Mouse (Mus musculus) testis, adult 2 months (tissue): Measurements from ENCODE around the gene Usp48. TPM values are rescaled to one million over a fixed set of nuclear protein-coding genes. Genes with fewer than 3 reads are reported as not detected.

Source experiments
- H3K27ac ChIP-seq: fragments of 200-500 bp; 2 replicates; pipeline ENCODE4 v1.5.1; 2012; ENCODE audit warnings: low read depth, low read length; ENCODE audit not compliant: control insufficient read depth, insufficient read depth
- H3K27me3 ChIP-seq: fragments of 200-500 bp; 2 replicates; pipeline ENCODE4 v1.6.1; 2012; ENCODE audit warnings: mild to moderate bottlenecking, low read length, moderate library complexity; ENCODE audit not compliant: control insufficient read depth, insufficient read depth
- H3K36me3 ChIP-seq: fragments of 200-500 bp; 2 replicates; pipeline ENCODE4 v1.6.1; 2012; ENCODE audit warnings: mild to moderate bottlenecking, low read length; ENCODE audit not compliant: control insufficient read depth, insufficient read depth
- H3K4me1 ChIP-seq: fragments of 200-500 bp; 2 replicates; pipeline ENCODE4 v1.6.1; 2012; ENCODE audit warnings: low read length; ENCODE audit not compliant: control insufficient read depth, insufficient read depth
- H3K4me3 ChIP-seq: fragments of 200-500 bp; 2 replicates; pipeline ENCODE4 v1.5.1; 2012; ENCODE audit warnings: low read depth, mild to moderate bottlenecking, low read length, moderate library complexity, mixed read lengths; ENCODE audit not compliant: control insufficient read depth
- CTCF ChIP-seq: fragments of 200-500 bp; IDR thresholded peaks from 2 replicates; pipeline ENCODE4 v1.5.1; 2012; ENCODE audit warnings: low read depth, mild to moderate bottlenecking, inconsistent platforms, low read length, moderate library complexity; ENCODE audit not compliant: control insufficient read depth, insufficient read depth, insufficient replicate concordance
- POLR2A ChIP-seq: fragments of 200-500 bp; IDR thresholded peaks from 2 replicates; pipeline ENCODE4 v1.6.1; 2012; ENCODE audit warnings: low read depth, mild to moderate bottlenecking, inconsistent platforms, low read length, moderate library complexity; ENCODE audit not compliant: control insufficient read depth
- polyA plus RNA-seq: library from polyadenylated mRNA; depleted of rRNA; stranded (reverse); fragments of >200 nt; gene quantifications from 2 replicates; pipeline ENCODE4 v1.2.3, GENCODE M21; 2012

The Usp48 gene
- polyA plus RNA-seq, 1 experiment = 39.6 TPM

- Histone ChIP-seq H3K27me3 (no peaks in the 10 kb centered on the region), H3K4me1 (no peaks in the 10 kb centered on the region), H3K27ac (no peak overlapping the region), H3K4me3 (no peak overlapping the region), H3K36me3 (no peaks in the 10 kb centered on the region)
- TF ChIP-seq CTCF (no peak), POLR2A (no peak)
Measured at GRCm38 (mm10) chr4:137671711-137672500, 78.4 kb downstream of the Usp48 start.

DNA sequence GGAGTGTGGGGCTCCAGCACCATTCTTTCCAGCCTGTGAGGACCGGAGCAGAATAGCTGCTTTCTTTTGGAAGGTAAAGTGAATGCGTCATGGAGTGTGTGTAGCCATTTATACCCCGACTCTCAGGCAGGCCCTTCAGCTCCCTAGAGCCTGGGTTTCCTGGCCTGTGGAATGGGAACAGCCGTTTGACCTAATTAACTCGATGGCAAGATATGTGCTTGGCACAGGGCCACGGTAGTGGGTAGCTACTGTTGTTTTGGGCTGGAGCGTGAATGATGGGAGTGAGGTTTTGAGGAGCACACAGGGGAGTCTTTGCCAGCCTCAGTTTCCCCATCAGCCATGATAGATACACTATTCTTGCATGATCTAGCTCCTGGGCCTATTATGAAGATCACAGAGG, 82.0 kb downstream of the Usp48 start:
- H3K36me3 ChIP-seq = no peaks in the 10 kb centered on the region
- no peak overlapping the region for H3K4me3 ChIP-seq
- no peak for TF ChIP-seq POLR2A
- TF ChIP-seq CTCF = no peak
- H3K27me3 ChIP-seq = no peaks in the 10 kb centered on the region
- no peak overlapping the region for H3K27ac ChIP-seq
- no peaks in the 10 kb centered on the region for H3K4me1 ChIP-seq

DNA sequence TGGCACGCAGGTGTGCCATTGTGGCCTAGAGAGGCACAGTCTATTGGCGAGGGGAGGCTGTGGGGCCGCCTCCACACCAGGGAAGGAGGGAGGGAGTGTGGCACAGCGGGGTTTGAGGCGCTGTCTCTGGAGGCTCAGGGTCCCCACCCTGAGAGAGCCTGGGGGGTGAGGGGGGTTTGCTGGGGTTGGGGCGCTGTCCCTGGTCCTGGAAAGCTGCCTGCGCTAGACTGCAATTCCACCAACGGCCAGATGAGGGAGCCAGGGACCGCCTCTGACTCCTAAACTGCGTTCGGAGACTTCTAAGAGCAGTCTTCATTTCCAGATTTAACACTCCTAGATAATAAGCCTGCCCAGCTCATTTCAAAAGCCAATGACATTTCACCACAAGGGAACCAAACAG, 82.5 kb downstream of the Usp48 start:
- no peak overlapping the region for H3K27ac ChIP-seq
- no peaks in the 10 kb centered on the region for H3K36me3 ChIP-seq
- H3K27me3 ChIP-seq = no peaks in the 10 kb centered on the region
- peaks cover 2% of the 10 kb centered on the region for H3K4me1 ChIP-seq
- H3K4me3 ChIP-seq = no peak overlapping the region
- TF ChIP-seq CTCF (peak; percentile 88; the same call in 1 of the 2 replicates), POLR2A (no peak)

- H3K36me3 ChIP-seq = no peaks in the 10 kb centered on the region
- H3K4me3 ChIP-seq = no peak overlapping the region
- H3K27me3 ChIP-seq = no peaks in the 10 kb centered on the region
- peaks cover 9% of the 10 kb centered on the region for H3K4me1 ChIP-seq
- TF ChIP-seq CTCF (no peak), POLR2A (no peak)
- H3K27ac ChIP-seq = no peak overlapping the region
Measured at GRCm38 (mm10) chr4:137676700-137677484, 83.3 kb downstream of the Usp48 start.

GRCm38 (mm10) chr4:137677906-137678305, 84.4 kb downstream of the Usp48 start:
- Histone ChIP-seq H3K36me3 (no peaks in the 10 kb centered on the region), H3K4me1 (peaks cover 14% of the 10 kb centered on the region), H3K27ac (no peak overlapping the region), H3K27me3 (no peaks in the 10 kb centered on the region), H3K4me3 (no peak overlapping the region)
- no peak for TF ChIP-seq POLR2A
- TF ChIP-seq CTCF = no peak

GRCm38 (mm10) chr4:137678568-137678967, 85.0 kb downstream of the Usp48 start:
- no peaks in the 10 kb centered on the region for H3K27me3 ChIP-seq
- TF ChIP-seq POLR2A = no peak
- no peak for TF ChIP-seq CTCF
- H3K36me3 ChIP-seq = no peaks in the 10 kb centered on the region
- no peak overlapping the region for H3K27ac ChIP-seq
- no peak overlapping the region for H3K4me3 ChIP-seq
- H3K4me1 ChIP-seq = peaks cover 14% of the 10 kb centered on the region

GRCm38 (mm10) chr4:137679979-137680550, 86.5 kb downstream of the Usp48 start:
- H3K36me3 ChIP-seq = no peaks in the 10 kb centered on the region
- peaks cover 14% of the 10 kb centered on the region for H3K4me1 ChIP-seq
- no peak overlapping the region for H3K4me3 ChIP-seq
- H3K27me3 ChIP-seq = no peaks in the 10 kb centered on the region
- TF ChIP-seq CTCF = no peak
- no peak for TF ChIP-seq POLR2A
- H3K27ac ChIP-seq = no peak overlapping the region
